Mouse (Mus musculus): ENCODE measurements around the gene Peg3.

DNA sequence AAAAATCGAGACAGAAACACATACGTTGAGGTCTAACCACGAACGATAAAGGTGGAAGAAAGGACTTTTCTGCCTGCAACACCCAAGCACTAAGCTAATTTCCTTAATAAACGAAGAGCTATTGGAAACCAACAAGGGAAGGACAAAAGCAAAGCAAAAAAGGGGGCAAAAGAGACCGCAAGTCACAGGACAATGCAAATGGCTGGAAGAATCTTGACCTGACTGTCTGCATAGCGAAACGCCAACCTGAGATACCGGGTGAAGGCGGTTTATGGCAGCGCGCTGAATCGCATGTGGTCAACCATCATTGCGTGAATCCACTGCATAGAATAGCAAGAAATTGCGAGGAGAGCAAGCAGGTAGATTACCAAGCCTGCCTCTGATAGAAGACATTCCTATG lies 570 bp upstream of the Peg3 start:
- no peak for TF ChIP-seq USF1 (IDR thresholded peaks at IDR 0.05; ENCODE audit: low read depth, low read length)
- TF ChIP-seq CHD2 (IDR thresholded peaks at IDR 0.05; ENCODE audit: low read length): no peak
- no peak for TF ChIP-seq SMC3 (IDR thresholded peaks at IDR 0.05; ENCODE audit: low read depth, low read length)
- TF ChIP-seq ZC3H11A (IDR thresholded peaks at IDR 0.05; ENCODE audit: low read depth, low read length): no peak
- TF ChIP-seq TCF12 (IDR thresholded peaks at IDR 0.05; ENCODE audit: low read depth, low read length): no peak
- no peak for TF ChIP-seq MAZ (IDR thresholded peaks at IDR 0.05; ENCODE audit: low read depth, low read length)
- no peak for TF ChIP-seq POLR2A (IDR thresholded peaks at IDR 0.05; ENCODE audit: low read depth, low read length)
- no peak for TF ChIP-seq ZKSCAN1 (IDR thresholded peaks at IDR 0.05; ENCODE audit: borderline replicate concordance, low read depth, low read length)
- no peak for TF ChIP-seq CTCF (conservative IDR thresholded peaks at IDR 0.05 in 1 of 2, IDR thresholded peaks at IDR 0.05 in 1 of 2; ENCODE audit: low read depth in 2 of 2, low read length in 2 of 2)

Measured in CH12.LX (cell line).